Mouse (Mus musculus): ENCODE results near the gene Acap1. TPM values are rescaled to one million over a fixed set of nuclear protein-coding genes. Genes with fewer than 3 reads are reported as not detected.

Gene Acap1
- total RNA-seq, 1 experiment = 9.6 TPM

DNA sequence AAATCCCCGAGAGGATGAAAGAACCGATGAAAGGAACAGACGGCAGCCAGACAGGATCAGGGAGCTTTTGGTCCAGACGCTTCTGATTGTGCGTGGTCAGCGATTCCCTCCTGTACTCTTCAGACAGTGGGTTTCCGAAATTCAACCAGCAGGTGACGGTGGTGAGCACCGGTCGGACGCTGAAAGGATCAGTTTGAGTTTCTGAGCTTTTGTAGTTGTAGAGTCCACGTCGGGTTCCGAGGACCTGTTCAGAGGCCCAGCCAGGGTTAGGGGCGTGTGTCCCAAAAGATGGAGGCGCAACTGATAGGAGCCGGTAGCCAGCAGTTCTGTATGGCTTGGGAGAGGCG, 14.9 kb downstream of the Acap1 start:
- Histone ChIP-seq H3K4me1 (ENCODE audit: control insufficient read depth in 2 of 2, insufficient read depth in 2 of 2, low read length in 2 of 2, poor library complexity in 1 of 2) (peaks cover 4 to 27% of the 10 kb centered on the region in 2 experiments; a peak in 3 of 4 replicates), H3K9me3 (ENCODE audit: control insufficient read depth, insufficient read depth, low read depth, low read length) (no peaks in the 10 kb centered on the region), H3K9ac (ENCODE audit: insufficient read depth, low read depth, low read length, poor library complexity, severe bottlenecking) (peak overlapping the region; percentile 35; the same call in 1 of the 2 replicates), H3K4me3 (ENCODE audit: insufficient read depth in 1 of 2, low read depth in 1 of 2, low read length in 2 of 2, poor library complexity in 1 of 2, severe bottlenecking in 1 of 2) (peak overlapping the region; percentile 51 to 68), H3K27ac (ENCODE audit: insufficient read depth, low read depth, low read length, poor library complexity, severe bottlenecking) (no peak overlapping the region), H3K36me3 (ENCODE audit: control insufficient read depth, insufficient read depth, low read length, poor library complexity, severe bottlenecking) (peaks cover 3% of the 10 kb centered on the region; the same call in 1 of the 2 replicates)
- in situ Hi-C loops (cut with MboI; ENCODE audit: low sequenced_read_pairs in 2 of 2, unreplicated experiment in 2 of 2) = no loop called here
- DNase-seq (ENCODE audit: low read depth, low spot score) = peak; percentile 47
- TF ChIP-seq ZNF384 (IDR thresholded peaks at IDR 0.05; ENCODE audit: low read depth, low read length) (no peak), MAFK (IDR thresholded peaks at IDR 0.05; ENCODE audit: insufficient read depth, low read depth, low read length) (peak; percentile 98)

DNA sequence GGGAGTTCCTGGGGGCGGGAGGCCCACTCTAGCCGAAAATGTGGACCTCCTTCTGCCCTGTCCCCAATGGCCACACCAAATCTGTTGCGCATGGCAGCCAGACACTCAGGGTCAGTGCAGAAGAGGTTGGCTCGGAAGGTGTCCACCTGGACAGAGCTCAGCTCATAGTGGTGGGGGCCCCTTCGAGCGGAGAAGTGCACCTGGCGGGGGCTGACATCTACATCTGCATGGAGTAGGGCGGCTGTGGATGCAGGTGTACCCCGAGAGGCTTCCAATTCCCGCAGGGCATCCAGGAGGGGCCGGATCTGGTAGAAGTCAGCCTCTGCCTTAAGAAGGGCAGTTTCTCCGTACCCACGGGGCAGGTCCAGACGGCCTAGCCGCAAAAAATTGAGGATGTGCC, 15.6 kb downstream of the Acap1 start:
- no peaks in the 10 kb centered on the region for H3K9me3 ChIP-seq (ENCODE audit: control insufficient read depth, insufficient read depth, low read depth, low read length)
- TF ChIP-seq MAFK (IDR thresholded peaks at IDR 0.05; ENCODE audit: insufficient read depth, low read depth, low read length) (no peak), HCFC1 (IDR thresholded peaks at IDR 0.05; ENCODE audit: borderline replicate concordance, insufficient read depth, low read length) (no peak), CHD2 (IDR thresholded peaks at IDR 0.05; ENCODE audit: low read depth, low read length) (no peak), ZNF384 (IDR thresholded peaks at IDR 0.05; ENCODE audit: low read depth, low read length) (no peak), ZC3H11A (IDR thresholded peaks at IDR 0.05; ENCODE audit: borderline replicate concordance, low read depth, low read length) (no peak)
- in situ Hi-C loops (cut with MboI; ENCODE audit: low sequenced_read_pairs in 2 of 2, unreplicated experiment in 2 of 2) = loop anchor here in 1 of 2 experiments (10.0 kb wide), 1 partner anchor 75 kb away; the partner anchor contains the start of genes Fgf11 and Tmem102
- no peak for DNase-seq (ENCODE audit: low read depth, low spot score)
- H3K9ac ChIP-seq (ENCODE audit: insufficient read depth, low read depth, low read length, poor library complexity, severe bottlenecking) = no peak overlapping the region; the same call in 1 of the 2 replicates
- H3K36me3 ChIP-seq (ENCODE audit: control insufficient read depth, insufficient read depth, low read length, poor library complexity, severe bottlenecking) = peaks cover 2% of the 10 kb centered on the region; the same call in 1 of the 2 replicates
- H3K27ac ChIP-seq (ENCODE audit: insufficient read depth, low read depth, low read length, poor library complexity, severe bottlenecking) = no peak overlapping the region
- peaks cover 4 to 27% of the 10 kb centered on the region in 2 experiments; a peak in 3 of 4 replicates for H3K4me1 ChIP-seq (ENCODE audit: control insufficient read depth in 2 of 2, insufficient read depth in 2 of 2, low read length in 2 of 2, poor library complexity in 1 of 2)
- H3K4me3 ChIP-seq (ENCODE audit: insufficient read depth in 1 of 2, low read depth in 1 of 2, low read length in 2 of 2, poor library complexity in 1 of 2, severe bottlenecking in 1 of 2) = peak overlapping the region; percentile 29 to 68; a peak in 3 of 4 replicates

DNA sequence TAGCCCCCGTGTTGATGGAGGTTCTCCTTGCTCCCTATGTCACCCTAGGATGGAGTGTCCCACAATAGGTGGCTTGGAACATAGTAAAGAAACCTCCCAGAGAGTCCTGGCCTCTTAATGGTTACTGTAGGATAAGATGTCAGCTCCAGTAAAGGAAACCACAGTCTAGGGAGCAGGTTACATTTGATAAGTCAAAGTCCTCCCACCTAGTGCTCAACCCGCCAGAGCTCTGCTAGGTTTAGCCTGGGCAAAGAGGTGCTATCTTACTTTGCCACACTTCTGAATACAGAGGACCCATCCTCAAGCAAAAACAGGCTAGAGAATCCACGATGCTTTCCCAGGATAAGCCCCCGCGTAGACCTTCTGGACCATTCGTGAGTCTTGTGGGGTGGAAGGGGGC, 16.4 kb downstream of the Acap1 start:
- Histone ChIP-seq H3K9ac (ENCODE audit: insufficient read depth, low read depth, low read length, poor library complexity, severe bottlenecking) (no peak overlapping the region; the same call in 1 of the 2 replicates), H3K27ac (ENCODE audit: insufficient read depth, low read depth, low read length, poor library complexity, severe bottlenecking) (no peak overlapping the region), H3K4me1 (ENCODE audit: control insufficient read depth in 2 of 2, insufficient read depth in 2 of 2, low read length in 2 of 2, poor library complexity in 1 of 2) (peaks cover 4 to 27% of the 10 kb centered on the region in 2 experiments; a peak in 3 of 4 replicates)

DNA sequence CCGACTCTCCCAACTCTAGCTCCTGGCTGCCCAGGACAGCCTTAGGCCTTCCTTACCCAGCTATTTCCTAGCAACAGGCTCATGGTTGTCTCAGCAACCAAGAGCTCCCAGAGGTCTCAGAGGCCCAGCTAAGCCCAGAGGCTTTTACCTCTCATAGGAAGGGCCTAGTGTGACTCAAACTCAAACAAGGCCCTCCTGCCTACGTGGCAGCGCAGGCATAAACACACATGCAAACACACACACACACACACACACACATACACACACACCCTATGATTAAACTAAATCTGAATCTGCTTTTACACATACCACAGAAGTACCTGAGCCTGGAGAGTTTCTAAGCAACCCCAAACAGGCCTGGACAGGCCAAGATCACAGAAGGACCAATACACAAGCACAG, 16.9 kb downstream of the Acap1 start:
- Histone ChIP-seq H3K9ac (ENCODE audit: insufficient read depth, low read depth, low read length, poor library complexity, severe bottlenecking) (no peak overlapping the region), H3K36me3 (ENCODE audit: control insufficient read depth, insufficient read depth, low read length, poor library complexity, severe bottlenecking) (no peaks in the 10 kb centered on the region), H3K4me3 (ENCODE audit: insufficient read depth in 1 of 2, low read depth in 1 of 2, low read length in 2 of 2, poor library complexity in 1 of 2, severe bottlenecking in 1 of 2) (no peak overlapping the region), H3K27ac (ENCODE audit: insufficient read depth, low read depth, low read length, poor library complexity, severe bottlenecking) (no peak overlapping the region), H3K4me1 (ENCODE audit: control insufficient read depth in 2 of 2, insufficient read depth in 2 of 2, low read length in 2 of 2, poor library complexity in 1 of 2) (peaks cover 4 to 27% of the 10 kb centered on the region in 2 experiments; a peak in 3 of 4 replicates), H3K9me3 (ENCODE audit: control insufficient read depth, insufficient read depth, low read depth, low read length) (no peaks in the 10 kb centered on the region)
- in situ Hi-C loops (cut with MboI; ENCODE audit: low sequenced_read_pairs in 2 of 2, unreplicated experiment in 2 of 2) = loop anchor here in 1 of 2 experiments (10.0 kb wide), 1 partner anchor 74 kb away; the partner anchor contains the start of genes Fgf11 and Tmem102
- no peak for DNase-seq (ENCODE audit: low read depth, low spot score)
- TF ChIP-seq ZC3H11A (IDR thresholded peaks at IDR 0.05; ENCODE audit: borderline replicate concordance, low read depth, low read length) = no peak
- no peak for TF ChIP-seq ZNF384 (IDR thresholded peaks at IDR 0.05; ENCODE audit: low read depth, low read length)
- no peak for TF ChIP-seq MAFK (IDR thresholded peaks at IDR 0.05; ENCODE audit: insufficient read depth, low read depth, low read length)
- no peak for TF ChIP-seq CHD2 (IDR thresholded peaks at IDR 0.05; ENCODE audit: low read depth, low read length)
- TF ChIP-seq HCFC1 (IDR thresholded peaks at IDR 0.05; ENCODE audit: borderline replicate concordance, insufficient read depth, low read length) = no peak

More for the DNA sequence above, 16.4 kb downstream of the Acap1 start:
- no peak overlapping the region; a peak in 1 of 4 replicates for H3K4me3 ChIP-seq (ENCODE audit: insufficient read depth in 1 of 2, low read depth in 1 of 2, low read length in 2 of 2, poor library complexity in 1 of 2, severe bottlenecking in 1 of 2)
- no peaks in the 10 kb centered on the region for H3K36me3 ChIP-seq (ENCODE audit: control insufficient read depth, insufficient read depth, low read length, poor library complexity, severe bottlenecking)
- in situ Hi-C loops (cut with MboI; ENCODE audit: low sequenced_read_pairs in 2 of 2, unreplicated experiment in 2 of 2) = loop anchor here in 1 of 2 experiments (10.0 kb wide), 1 partner anchor 74 kb away; the partner anchor contains the start of genes Fgf11 and Tmem102
- no peak for TF ChIP-seq ZC3H11A (IDR thresholded peaks at IDR 0.05; ENCODE audit: borderline replicate concordance, low read depth, low read length)
- no peak for TF ChIP-seq ZNF384 (IDR thresholded peaks at IDR 0.05; ENCODE audit: low read depth, low read length)
- no peak for TF ChIP-seq CHD2 (IDR thresholded peaks at IDR 0.05; ENCODE audit: low read depth, low read length)
- no peak for TF ChIP-seq MAFK (IDR thresholded peaks at IDR 0.05; ENCODE audit: insufficient read depth, low read depth, low read length)
- no peak for TF ChIP-seq HCFC1 (IDR thresholded peaks at IDR 0.05; ENCODE audit: borderline replicate concordance, insufficient read depth, low read length)
- H3K9me3 ChIP-seq (ENCODE audit: control insufficient read depth, insufficient read depth, low read depth, low read length) = no peaks in the 10 kb centered on the region
- DNase-seq (ENCODE audit: low read depth, low spot score) = no peak

Measured in ES-E14 (cell line).